Mouse (Mus musculus): ENCODE data around the gene Igdcc3. TPM values are rescaled to one million over a fixed set of nuclear protein-coding genes. Genes with fewer than 3 reads are reported as not detected.

Igdcc3 gene
- not detected for polyA plus RNA-seq (2014; fragmentation: Illumina TruSeq; extraction: RNeasy Lipid Tissue Mini Kit (QIAGEN cat#74804); ENCODE audit: low read depth, low replicate concordance)

GRCm38 (mm10) chr9:65140936-65141305, at the start of gene Igdcc3:
TSS of gene Igdcc3 (plus strand) at chr9:65141189.

GRCm38 (mm10) chr9:65100991-65101685, 39.9 kb upstream of the Igdcc3 start, which contains the start of gene Igdcc4:
TSS of gene Igdcc4 (plus strand) at chr9:65101486.

DNA sequence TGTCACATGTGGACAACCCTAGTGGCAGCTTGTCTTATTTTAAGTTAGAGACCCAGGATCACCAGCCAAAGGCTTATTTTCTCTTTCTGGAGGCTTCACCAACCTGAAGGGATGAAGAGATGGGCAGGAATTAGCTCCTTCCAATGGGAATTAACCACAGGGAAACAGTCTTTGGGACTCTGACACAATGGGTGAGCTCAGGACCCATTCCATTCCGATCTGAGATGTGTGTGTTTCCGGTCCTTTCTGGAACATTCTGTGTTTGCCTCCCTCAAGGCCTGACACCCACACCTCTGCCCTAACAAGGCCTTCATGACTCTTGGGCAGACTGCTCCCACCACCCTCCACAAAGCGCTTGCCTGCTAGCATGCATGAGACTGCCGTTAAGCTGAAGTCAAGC, 54.1 kb downstream of the Igdcc3 start, which contains the start of gene Parp16:
TSS of gene Parp16 (plus strand) at position 301 of the 400 bp plus-strand sequence.

Other genes starting within 250 kb of the Igdcc3 start
- not detected for gene Slc24a1, start 189.6 kb upstream of the Igdcc3 start, polyA plus RNA-seq (2014; fragmentation: Illumina TruSeq; extraction: RNeasy Lipid Tissue Mini Kit (QIAGEN cat#74804); ENCODE audit: low read depth, low replicate concordance)
- gene Ints14, start 180.3 kb upstream of the Igdcc3 start, polyA plus RNA-seq (2014; fragmentation: Illumina TruSeq; extraction: RNeasy Lipid Tissue Mini Kit (QIAGEN cat#74804); ENCODE audit: low read depth, low replicate concordance): 7.2 TPM
- gene Hacd3, start 119.5 kb upstream of the Igdcc3 start, polyA plus RNA-seq (2014; fragmentation: Illumina TruSeq; extraction: RNeasy Lipid Tissue Mini Kit (QIAGEN cat#74804); ENCODE audit: low read depth, low replicate concordance): 187 TPM
- 42.6 TPM for gene Dpp8, start 108.8 kb upstream of the Igdcc3 start, polyA plus RNA-seq (2014; fragmentation: Illumina TruSeq; extraction: RNeasy Lipid Tissue Mini Kit (QIAGEN cat#74804); ENCODE audit: low read depth, low replicate concordance)
- 0.13 TPM for gene Igdcc4, start 39.7 kb upstream of the Igdcc3 start, polyA plus RNA-seq (2014; fragmentation: Illumina TruSeq; extraction: RNeasy Lipid Tissue Mini Kit (QIAGEN cat#74804); ENCODE audit: low read depth, low replicate concordance)
- 10.5 TPM for gene Parp16, start 54.2 kb downstream of the Igdcc3 start, polyA plus RNA-seq (2014; fragmentation: Illumina TruSeq; extraction: RNeasy Lipid Tissue Mini Kit (QIAGEN cat#74804); ENCODE audit: low read depth, low replicate concordance)
- 0.21 TPM for gene Cilp, start 124.0 kb downstream of the Igdcc3 start, polyA plus RNA-seq (2014; fragmentation: Illumina TruSeq; extraction: RNeasy Lipid Tissue Mini Kit (QIAGEN cat#74804); ENCODE audit: low read depth, low replicate concordance)
- gene Clpx, start 153.1 kb downstream of the Igdcc3 start, polyA plus RNA-seq (2014; fragmentation: Illumina TruSeq; extraction: RNeasy Lipid Tissue Mini Kit (QIAGEN cat#74804); ENCODE audit: low read depth, low replicate concordance): 578 TPM
- 4.7 TPM for gene Pdcd7, start 204.9 kb downstream of the Igdcc3 start, polyA plus RNA-seq (2014; fragmentation: Illumina TruSeq; extraction: RNeasy Lipid Tissue Mini Kit (QIAGEN cat#74804); ENCODE audit: low read depth, low replicate concordance)
- not detected for gene Ubap1l, start 219.9 kb downstream of the Igdcc3 start, polyA plus RNA-seq (2014; fragmentation: Illumina TruSeq; extraction: RNeasy Lipid Tissue Mini Kit (QIAGEN cat#74804); ENCODE audit: low read depth, low replicate concordance)

Data from liver, adult 10 weeks (tissue).